Mouse (Mus musculus) liver, embryonic 16.5 days (tissue): ENCODE measurements around the gene Mtus2. TPM values are rescaled to one million over a fixed set of nuclear protein-coding genes. Genes with fewer than 3 reads are reported as not detected.

ENCODE experiments used
- ATAC-seq: fragments of 200-750 bp; cut with Nextera tagmentation; 2 replicates; pipeline ENCODE4 v1.8.0; 2017; ENCODE audit warnings: low read depth, mild to moderate bottlenecking, moderate number of reproducible peaks, moderate library complexity
- H3K27ac ChIP-seq: fragments of 300-500 bp; sonication (generic); 2 replicates; pipeline ENCODE4 v1.5.1; 2014; ENCODE audit warnings: mild to moderate bottlenecking, low read length
- H3K27me3 ChIP-seq: fragments of 300-500 bp; sonication (generic); 2 replicates; pipeline ENCODE4 v1.6.1; 2014; ENCODE audit warnings: low read depth, low read length, mixed read lengths; ENCODE audit not compliant: control insufficient read depth, insufficient read depth
- H3K36me3 ChIP-seq: fragments of 300-500 bp; sonication (generic); 2 replicates; pipeline ENCODE4 v1.6.1; 2014; ENCODE audit warnings: mild to moderate bottlenecking; ENCODE audit not compliant: control insufficient read depth, insufficient read depth
- H3K4me1 ChIP-seq: fragments of 300-500 bp; sonication (generic); 2 replicates; pipeline ENCODE4 v1.6.1; 2014; ENCODE audit warnings: low read depth, low read length, mixed read lengths; ENCODE audit not compliant: control insufficient read depth
- H3K4me2 ChIP-seq: fragments of 300-500 bp; sonication (generic); 2 replicates; pipeline ENCODE4 v1.6.1; 2014; ENCODE audit warnings: low read depth, low read length, mixed read lengths
- H3K4me3 ChIP-seq: fragments of 300-500 bp; sonication (generic); 2 replicates; pipeline ENCODE4 v1.5.1; 2014; ENCODE audit warnings: low read depth, mild to moderate bottlenecking, low read length
- H3K9ac ChIP-seq: fragments of 300-500 bp; sonication (generic); 2 replicates; pipeline ENCODE4 v1.6.1; 2014; ENCODE audit warnings: low read depth, low read length
- H3K9me3 ChIP-seq: fragments of 300-500 bp; sonication (generic); replicated peaks from 2 replicates; pipeline ENCODE4 v1.6.1; 2016; ENCODE audit warnings: low read length; ENCODE audit not compliant: control insufficient read depth
- WGBS: fragments of 180-500 bp; shearing (Covaris S2); extraction: QIAGEN DNeasy Blood & Tissue Kit; methylation state at CpG from one replicate; pipeline ENCODE4 v1.1.7; 2014; ENCODE audit not compliant: insufficient replicate concordance; 5-methylcytosine and 5-hydroxymethylcytosine counted together
- polyA plus RNA-seq: library from polyadenylated mRNA; unstranded; fragments of >200 nt; fragmentation: Nextera tagmentation; extraction: Ambion mirVana; gene quantifications from 2 replicates; pipeline ENCODE4 v1.2.1, GENCODE M21; 2015

Mtus2 gene
- polyA plus RNA-seq, 1 experiment from 2014 or later: 0.72 TPM

DNA sequence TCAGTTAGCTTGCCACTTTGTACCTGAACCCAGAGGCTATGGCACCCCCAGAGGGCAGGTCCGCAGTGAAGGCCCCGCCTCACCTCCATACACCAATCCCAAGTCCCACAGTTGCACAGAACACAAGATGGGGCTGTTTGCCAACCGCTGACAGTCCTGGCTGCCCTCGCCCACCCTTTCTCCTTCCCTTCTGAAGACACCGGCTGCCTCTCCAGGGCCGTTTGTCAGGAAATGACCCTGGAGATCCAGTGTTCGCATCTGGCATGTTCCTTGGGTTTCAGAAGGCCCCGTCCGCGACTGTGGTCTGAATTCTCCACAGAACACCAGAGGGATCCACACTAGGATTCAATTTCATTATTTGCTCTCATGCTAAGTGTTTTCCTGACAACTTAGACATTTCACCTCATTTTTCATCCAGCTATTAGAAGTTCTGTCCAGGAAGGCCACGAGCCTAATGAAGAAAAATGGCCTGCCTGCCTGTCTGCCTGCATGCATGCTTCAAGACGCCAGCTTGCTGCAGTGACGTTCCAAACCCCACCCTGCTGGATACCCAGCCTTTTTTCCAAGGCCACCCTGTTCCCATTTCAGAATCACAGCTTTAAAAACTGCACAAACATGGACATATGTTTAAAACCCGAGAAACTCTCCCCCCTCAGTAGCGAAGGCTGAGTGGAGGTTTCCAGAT, 392.3 kb downstream of the Mtus2 start:
- no peak overlapping the region for H3K27ac ChIP-seq
- ATAC-seq: no peak
- H3K9ac ChIP-seq: no peak overlapping the region
- no peaks in the 10 kb centered on the region for H3K27me3 ChIP-seq
- no peak overlapping the region for H3K4me3 ChIP-seq
- H3K4me2 ChIP-seq: no peak overlapping the region
- peaks cover 5% of the 10 kb centered on the region for H3K36me3 ChIP-seq
- H3K9me3 ChIP-seq: no peaks in the 10 kb centered on the region
- WGBS: 75% methylated on average over 15 of the region's 15 CpGs
- no peaks in the 10 kb centered on the region for H3K4me1 ChIP-seq

DNA sequence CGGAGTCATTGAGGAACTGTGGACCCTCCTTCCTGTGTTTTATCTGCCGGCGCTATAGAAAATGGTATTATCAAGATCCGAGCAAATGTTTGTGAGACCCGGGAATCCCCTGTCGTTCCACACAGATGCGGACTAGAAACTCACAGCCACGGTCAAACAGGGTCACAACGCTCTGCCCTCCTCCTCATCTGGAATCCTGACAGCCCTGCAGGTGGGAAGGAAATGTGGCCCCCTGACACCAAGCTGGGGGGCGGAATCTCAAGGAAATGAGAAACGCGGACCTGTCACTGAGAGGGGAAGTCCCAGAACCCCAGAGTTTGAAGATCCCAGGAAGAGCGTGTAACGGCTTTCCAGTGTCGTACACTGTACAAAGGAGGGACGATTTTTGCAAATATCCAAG, 396.3 kb downstream of the Mtus2 start:
- Histone ChIP-seq H3K4me3 (no peak overlapping the region), H3K4me1 (no peaks in the 10 kb centered on the region), H3K27me3 (no peaks in the 10 kb centered on the region), H3K4me2 (no peak overlapping the region), H3K9me3 (no peaks in the 10 kb centered on the region), H3K27ac (no peak overlapping the region), H3K9ac (no peak overlapping the region), H3K36me3 (peaks cover 7% of the 10 kb centered on the region)
- no peak for ATAC-seq
- 80% methylated on average over 16 of the region's 16 CpGs for WGBS

DNA sequence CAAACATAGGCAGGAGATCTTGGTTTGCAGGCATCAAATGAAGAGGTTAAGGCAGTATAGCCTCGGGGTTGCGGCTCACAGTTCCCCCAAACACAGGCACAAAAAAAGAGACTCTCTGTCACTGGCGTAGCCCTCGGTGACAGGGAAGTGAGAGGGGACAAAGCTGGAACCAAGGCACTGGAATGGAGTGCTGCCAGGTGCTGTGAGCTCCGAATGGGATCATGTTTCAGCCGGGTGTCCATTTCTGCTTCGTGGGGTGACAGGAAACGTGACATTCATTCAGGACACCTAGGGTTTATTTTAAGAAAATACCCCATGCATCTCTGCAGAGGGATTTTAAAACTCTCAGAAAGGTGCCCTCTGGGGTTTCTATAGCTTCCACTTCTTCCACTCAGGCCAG, 397.4 kb downstream of the Mtus2 start:
- Histone ChIP-seq H3K36me3 (peaks cover 7% of the 10 kb centered on the region), H3K4me2 (no peak overlapping the region), H3K9me3 (no peaks in the 10 kb centered on the region), H3K9ac (no peak overlapping the region), H3K27me3 (no peaks in the 10 kb centered on the region), H3K4me3 (no peak overlapping the region), H3K27ac (no peak overlapping the region), H3K4me1 (no peaks in the 10 kb centered on the region)
- 80% methylated on average over 8 of the region's 8 CpGs for WGBS
- ATAC-seq: no peak

DNA sequence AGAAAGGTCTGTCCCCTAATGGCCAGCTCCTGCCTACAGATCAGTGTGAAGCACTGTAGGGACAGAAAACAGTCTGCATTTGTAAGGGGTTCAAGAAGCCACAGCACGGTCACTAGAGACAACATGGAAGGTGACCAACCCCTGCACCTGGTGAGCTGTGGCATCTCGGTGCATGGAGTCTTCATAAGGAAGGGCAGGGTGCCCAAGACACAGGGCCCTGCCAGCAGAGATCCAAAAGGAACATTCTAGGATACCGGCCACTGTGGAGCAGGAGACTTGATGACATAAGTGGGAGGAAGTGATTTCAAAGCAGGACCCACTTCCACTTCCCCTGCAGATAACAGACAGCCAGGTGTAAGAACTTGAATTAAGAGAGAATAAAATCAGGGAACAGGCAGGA, 398.7 kb downstream of the Mtus2 start:
- ATAC-seq: no peak
- H3K4me2 ChIP-seq: no peak overlapping the region
- peaks cover 7% of the 10 kb centered on the region for H3K36me3 ChIP-seq
- no peaks in the 10 kb centered on the region for H3K9me3 ChIP-seq
- H3K9ac ChIP-seq: no peak overlapping the region
- H3K4me1 ChIP-seq: no peaks in the 10 kb centered on the region; the same call in 1 of the 2 replicates
- WGBS: 82% methylated on average over 3 of the region's 3 CpGs
- H3K27me3 ChIP-seq: no peaks in the 10 kb centered on the region
- H3K27ac ChIP-seq: no peak overlapping the region
- H3K4me3 ChIP-seq: no peak overlapping the region

DNA sequence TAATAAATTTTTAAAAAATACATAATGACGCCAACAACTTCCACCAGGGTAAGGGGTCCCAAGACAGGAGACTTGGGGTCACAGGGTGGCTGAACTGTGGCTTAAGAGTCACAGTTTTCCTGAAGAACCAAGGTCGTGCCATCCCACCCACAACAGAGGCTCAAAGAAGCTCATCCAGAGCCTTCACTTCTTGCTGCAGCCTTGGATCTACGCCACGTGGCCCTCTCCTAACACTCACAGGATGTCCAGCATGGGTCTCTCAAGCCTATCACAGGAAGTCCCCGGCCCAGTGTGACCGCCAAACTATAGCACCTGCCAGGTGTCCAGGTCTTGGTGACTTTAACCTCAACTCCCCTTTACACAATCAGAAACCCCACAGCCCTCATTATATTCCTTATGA, 400.0 kb downstream of the Mtus2 start:
- no peaks in the 10 kb centered on the region for H3K9me3 ChIP-seq
- H3K4me3 ChIP-seq: no peak overlapping the region
- no peak overlapping the region for H3K9ac ChIP-seq
- H3K4me2 ChIP-seq: no peak overlapping the region
- no peak for ATAC-seq
- 0 out of 2 replicates have a peak, but pooled peaks cover 2% of the 10 kb centered on the region for H3K36me3 ChIP-seq
- 89% methylated on average over 6 of the region's 6 CpGs for WGBS
- H3K27ac ChIP-seq: no peak overlapping the region
- H3K4me1 ChIP-seq: peaks cover 13% of the 10 kb centered on the region
- no peaks in the 10 kb centered on the region for H3K27me3 ChIP-seq

DNA sequence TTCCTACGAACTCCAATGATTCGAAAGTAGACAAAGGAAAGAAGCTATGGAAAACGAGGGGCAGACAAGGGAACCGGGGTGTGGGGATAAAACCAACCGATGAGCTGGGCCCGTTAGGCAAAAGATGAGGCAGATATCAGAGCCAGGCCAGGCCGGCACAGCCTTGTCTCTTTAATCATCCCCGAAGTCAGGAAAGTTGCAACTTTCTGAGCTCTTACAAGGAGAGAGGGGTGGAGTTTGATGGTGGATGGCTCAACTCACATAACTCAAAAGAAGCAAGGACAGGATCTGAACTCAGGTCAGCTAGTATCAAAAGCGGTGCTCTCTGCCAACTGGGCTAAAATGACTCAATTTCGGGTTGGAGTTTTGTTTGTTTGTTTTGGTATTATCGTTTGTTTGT, 402.0 kb downstream of the Mtus2 start:
- peaks cover 2% of the 10 kb centered on the region; the same call in 1 of the 2 replicates for H3K36me3 ChIP-seq
- no peak overlapping the region for H3K9ac ChIP-seq
- no peak overlapping the region for H3K4me3 ChIP-seq
- H3K9me3 ChIP-seq: no peaks in the 10 kb centered on the region
- no peak overlapping the region for H3K27ac ChIP-seq
- H3K27me3 ChIP-seq: no peaks in the 10 kb centered on the region
- peaks cover 13% of the 10 kb centered on the region for H3K4me1 ChIP-seq
- WGBS: 82% methylated on average over 11 of the region's 11 CpGs
- no peak for ATAC-seq
- H3K4me2 ChIP-seq: no peak overlapping the region

DNA sequence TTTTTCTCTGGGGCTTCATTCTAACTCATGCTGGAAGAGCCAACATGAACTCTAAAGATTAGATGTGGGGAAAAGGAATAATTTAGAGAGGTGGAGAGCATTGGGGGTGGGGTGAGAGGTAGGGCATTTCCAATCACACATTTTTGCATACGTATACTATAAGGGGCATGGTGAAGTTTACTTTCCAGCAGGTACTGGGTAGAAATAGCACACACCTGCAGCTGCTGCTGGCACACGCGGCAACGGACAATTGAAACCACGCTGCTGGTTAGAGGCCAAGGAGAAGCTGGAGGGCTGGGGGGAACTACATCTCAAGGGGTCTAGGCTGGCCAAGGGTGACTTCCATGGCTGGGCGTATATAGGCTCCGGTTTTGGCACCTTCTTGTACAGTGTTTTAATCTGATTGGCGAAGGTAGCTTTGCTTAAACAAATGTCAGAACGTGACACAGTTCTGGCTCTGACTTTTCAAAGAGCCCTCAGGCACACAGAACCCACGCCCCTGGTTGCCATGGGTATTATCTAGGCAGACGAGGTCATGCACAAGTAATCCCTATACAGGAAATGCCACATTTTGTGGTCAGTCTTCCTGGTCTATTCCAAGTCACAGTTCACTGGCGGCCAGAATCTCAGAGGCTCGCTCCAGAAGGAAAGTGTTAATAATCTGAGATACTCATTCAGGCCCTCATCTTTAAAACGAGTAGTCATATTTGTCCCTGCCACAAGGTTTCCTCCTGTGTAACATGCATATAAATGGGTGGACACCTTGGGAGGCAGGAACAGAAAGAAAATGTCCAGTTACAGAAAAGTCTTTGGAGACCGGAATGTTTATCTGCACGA, 404.0 kb downstream of the Mtus2 start:
- Histone ChIP-seq H3K4me2 (no peak overlapping the region), H3K9ac (no peak overlapping the region), H3K27me3 (no peaks in the 10 kb centered on the region), H3K9me3 (no peaks in the 10 kb centered on the region), H3K27ac (no peak overlapping the region), H3K36me3 (peaks cover 2% of the 10 kb centered on the region; the same call in 1 of the 2 replicates), H3K4me1 (peaks cover 13% of the 10 kb centered on the region), H3K4me3 (no peak overlapping the region)
- peak; percentile 52 for ATAC-seq
- WGBS: 55% methylated on average over 16 of the region's 16 CpGs

DNA sequence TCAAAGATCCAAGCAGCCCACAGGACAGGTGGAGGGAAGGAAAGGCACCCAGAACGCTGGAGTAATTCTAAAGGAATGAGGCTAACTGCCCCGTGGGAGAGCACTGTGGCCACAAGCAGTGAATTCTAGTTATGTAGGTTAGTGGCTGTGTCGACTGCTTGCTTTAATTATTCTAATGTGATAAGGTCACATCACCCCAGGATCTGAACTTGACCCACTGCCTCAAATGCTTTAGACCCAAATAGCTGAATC, 404.6 kb downstream of the Mtus2 start:
- ATAC-seq: no peak
- no peaks in the 10 kb centered on the region for H3K9me3 ChIP-seq
- no peaks in the 10 kb centered on the region for H3K27me3 ChIP-seq
- H3K9ac ChIP-seq: no peak overlapping the region
- H3K36me3 ChIP-seq: peaks cover 2% of the 10 kb centered on the region; the same call in 1 of the 2 replicates
- no peak overlapping the region for H3K4me3 ChIP-seq
- H3K27ac ChIP-seq: no peak overlapping the region
- WGBS: 54% methylated on average over 3 of the region's 3 CpGs
- peaks cover 13% of the 10 kb centered on the region for H3K4me1 ChIP-seq
- no peak overlapping the region for H3K4me2 ChIP-seq

DNA sequence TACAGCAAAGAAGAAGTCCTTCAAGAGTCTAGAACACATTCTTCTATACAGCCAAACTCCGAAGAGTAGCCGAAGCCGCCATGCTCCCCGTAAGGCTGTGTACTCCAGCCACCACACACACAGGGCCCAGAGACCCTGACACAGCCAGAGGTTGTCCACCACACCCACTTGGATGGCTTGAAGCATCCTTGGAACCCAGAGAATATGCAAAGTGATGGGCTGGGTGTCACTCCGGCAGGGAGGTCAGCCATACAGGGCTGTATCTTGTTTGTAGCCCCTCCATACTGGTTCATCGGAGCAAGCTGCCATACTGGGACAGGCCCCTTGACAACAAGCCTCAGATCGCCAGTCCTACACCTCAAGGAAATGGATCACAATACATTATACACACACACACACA, 405.2 kb downstream of the Mtus2 start:
- no peak for ATAC-seq
- Histone ChIP-seq H3K4me1 (peaks cover 13% of the 10 kb centered on the region), H3K9ac (no peak overlapping the region), H3K27me3 (no peaks in the 10 kb centered on the region), H3K9me3 (no peaks in the 10 kb centered on the region), H3K4me2 (no peak overlapping the region), H3K27ac (no peak overlapping the region), H3K36me3 (no peaks in the 10 kb centered on the region; the same call in 1 of the 2 replicates), H3K4me3 (no peak overlapping the region)
- WGBS: 88% methylated on average over 7 of the region's 7 CpGs
